Mouse (Mus musculus) heart, embryonic 15.5 days (tissue): ENCODE measurements around the gene BC005561. TPM values are rescaled to one million over a fixed set of nuclear protein-coding genes. Genes with fewer than 3 reads are reported as not detected.

Experiments used
- polyA plus RNA-seq: library from polyadenylated mRNA; unstranded; fragments of >200 nt; fragmentation: Nextera tagmentation; extraction: Ambion mirVana; gene quantifications from 2 replicates; pipeline ENCODE4 v1.2.1, GENCODE M21; 2015

BC005561 gene
- polyA plus RNA-seq, 1 experiment from 2014 or later = 7.2 TPM

Other genes with a start within 250 kb of the BC005561 start
- gene Ibsp, start 209.2 kb upstream of the BC005561 start, polyA plus RNA-seq = 0.62 and 0.75 TPM in 2 replicates
- not detected in 2 replicates for gene Mepe, start 183.0 kb upstream of the BC005561 start, polyA plus RNA-seq
- gene Spp1, start 73.2 kb upstream of the BC005561 start, polyA plus RNA-seq = 24.1 and 142 TPM in 2 replicates
- gene Pkd2, start 48.9 kb upstream of the BC005561 start, polyA plus RNA-seq = 8.0 and 9.4 TPM in 2 replicates